Mouse (Mus musculus) left cerebral cortex, postnatal 4 days (tissue): Measurements from ENCODE around the gene Pdrg1. TPM values are rescaled to one million over a fixed set of nuclear protein-coding genes. Genes with fewer than 3 reads are reported as not detected.

Experiments used
- DNase-seq: peaks from one replicate; pipeline ENCODE4 v3.0.0-alpha.2; 2022
- intact Hi-C: fragments of 180-260 bp; cut with DNase I; formaldehyde crosslinking; loops from one replicate; pipeline ENCODE4 v1.15.1; 2025
- total RNA-seq, 2 experiments: library from RNA; stranded (reverse); gene quantifications; 2 replicates each; pipeline ENCODE4 v1.2.3; 2021

Pdrg1 gene
- total RNA-seq, 2 experiments from 2014 or later, result 91.7 to 92.5 TPM

GRCm38 (mm10) chr2:153032083-153032842 is 17.0 kb upstream of the Pdrg1 start:
- intact Hi-C loops, result no loop called here

GRCm38 (mm10) chr2:153031126-153032082 is 16.2 kb upstream of the Pdrg1 start, which contains the start of gene Xkr7:
Xkr7 (plus strand) TSS chr2:153031852.
- intact Hi-C loops, result no loop called here
- peak; percentile 79 for DNase-seq

More at GRCm38 (mm10) chr2:153032083-153032842, 17.0 kb upstream of the Pdrg1 start:
- peak; percentile 69 for DNase-seq

GRCm38 (mm10) chr2:153030422-153030821 is 15.2 kb upstream of the Pdrg1 start:
- peak; percentile 78 for DNase-seq
- intact Hi-C loops, result no loop called here

- no peak for DNase-seq
- intact Hi-C loops, result no loop called here
Measured at GRCm38 (mm10) chr2:153027501-153027900, 12.3 kb upstream of the Pdrg1 start.

GRCm38 (mm10) chr2:153026052-153026451 is 10.8 kb upstream of the Pdrg1 start:
- intact Hi-C loops, result no loop called here
- no peak for DNase-seq

GRCm38 (mm10) chr2:153022855-153023254 is 7.6 kb upstream of the Pdrg1 start:
- intact Hi-C loops, result no loop called here
- DNase-seq, result no peak

- intact Hi-C loops, result no loop called here
- DNase-seq, result no peak
Measured at GRCm38 (mm10) chr2:153021163-153021562, 5.9 kb upstream of the Pdrg1 start.

GRCm38 (mm10) chr2:153019355-153019754 is 4.1 kb upstream of the Pdrg1 start:
- peak; percentile 60 for DNase-seq
- intact Hi-C loops, result no loop called here

GRCm38 (mm10) chr2:153016786-153017185 is 1.6 kb upstream of the Pdrg1 start:
- intact Hi-C loops, result no loop called here
- no peak for DNase-seq

GRCm38 (mm10) chr2:153015804-153016203 is 577 bp upstream of the Pdrg1 start:
- intact Hi-C loops, result no loop called here
- DNase-seq, result peak; percentile 78

- intact Hi-C loops, result no loop called here
- DNase-seq, result no peak
Measured at GRCm38 (mm10) chr2:153013724-153014515, 1.3 kb downstream of the Pdrg1 start.

- intact Hi-C loops, result no loop called here
- no peak for DNase-seq
Measured at GRCm38 (mm10) chr2:153009192-153009973, 5.8 kb downstream of the Pdrg1 start.

GRCm38 (mm10) chr2:153005981-153006380 is 9.2 kb downstream of the Pdrg1 start:
- no peak for DNase-seq
- intact Hi-C loops, result no loop called here

- DNase-seq, result peak; percentile 19
- intact Hi-C loops, result no loop called here
Measured at GRCm38 (mm10) chr2:153003681-153004338, 11.4 kb downstream of the Pdrg1 start.

GRCm38 (mm10) chr2:153002492-153003248 is 12.6 kb downstream of the Pdrg1 start:
- intact Hi-C loops, result no loop called here
- no peak for DNase-seq

GRCm38 (mm10) chr2:152997046-152997445 is 18.2 kb downstream of the Pdrg1 start:
- no peak for DNase-seq
- intact Hi-C loops, result no loop called here

- intact Hi-C loops, result no loop called here
Measured at GRCm38 (mm10) chr2:152991529-152991928, 23.7 kb downstream of the Pdrg1 start.

GRCm38 (mm10) chr2:152985582-152985981 is 29.6 kb downstream of the Pdrg1 start:
- peak; percentile 30 for DNase-seq
- intact Hi-C loops, result no loop called here

More at GRCm38 (mm10) chr2:152991529-152991928, 23.7 kb downstream of the Pdrg1 start:
- DNase-seq, result no peak

- intact Hi-C loops, result no loop called here
- DNase-seq, result no peak
Measured at GRCm38 (mm10) chr2:152976991-152977390, 38.2 kb downstream of the Pdrg1 start.
